Mouse (Mus musculus) myocyte (in vitro differentiated cells): ENCODE results near the gene Lmod1. TPM values are rescaled to one million over a fixed set of nuclear protein-coding genes. Genes with fewer than 3 reads are reported as not detected.

Experiments used
- H3K27me3 ChIP-seq: one replicate; pipeline ENCODE4 v1.6.1; 2011; ENCODE audit not compliant: control insufficient read depth, insufficient read depth, insufficient read length
- H3K36me3 ChIP-seq: one replicate; pipeline ENCODE4 v1.6.1; 2011; ENCODE audit not compliant: control insufficient read depth, insufficient read depth
- H3K4me2 ChIP-seq: one replicate; pipeline ENCODE4 v1.6.1; 2011; ENCODE audit warnings: low read depth, control low read depth
- H3K4me3 ChIP-seq: one replicate; pipeline ENCODE4 v1.5.1; 2011; ENCODE audit warnings: mild to moderate bottlenecking, control low read depth, moderate library complexity
- H3K79me2 ChIP-seq: one replicate; pipeline ENCODE4 v1.6.1; 2011; ENCODE audit not compliant: control insufficient read depth, insufficient read depth
- H3ac ChIP-seq: one replicate; pipeline ENCODE4 v1.6.1; 2011; ENCODE audit not compliant: control insufficient read depth, insufficient read length
- CEBPB ChIP-seq: IDR thresholded peaks from 2 replicates; pipeline ENCODE4 v1.6.1; 2011; ENCODE audit warnings: mild to moderate bottlenecking, moderate library complexity; ENCODE audit not compliant: poor library complexity, insufficient read depth, severe bottlenecking
- E2F4 ChIP-seq: IDR thresholded peaks from one replicate; pipeline ENCODE4 v1.6.1; 2011; ENCODE audit warnings: mild to moderate bottlenecking, control low read depth, moderate library complexity; ENCODE audit not compliant: insufficient read depth
- MAX ChIP-seq: IDR thresholded peaks from one replicate; pipeline ENCODE4 v1.6.1; 2011; ENCODE audit warnings: low read depth, mild to moderate bottlenecking, control low read depth
- MYOD1 ChIP-seq, 3 experiments: IDR thresholded peaks; one replicate each; pipeline ENCODE4 v1.6.1; 2011; ENCODE audit warnings: control low read depth in 2 of 3, low read depth in 2 of 3, mild to moderate bottlenecking in 2 of 3, moderate library complexity in 1 of 3; ENCODE audit not compliant: insufficient read length in 2 of 3, control insufficient read depth in 1 of 3
- MYOG ChIP-seq, 3 experiments: IDR thresholded peaks; one replicate each; pipeline ENCODE4 v1.6.1; 2011; ENCODE audit warnings: control low read depth in 2 of 3, low read depth in 2 of 3, mild to moderate bottlenecking in 2 of 3; ENCODE audit not compliant: insufficient read length in 2 of 3, control insufficient read depth in 1 of 3, insufficient read depth in 1 of 3
- POLR2A ChIP-seq: IDR thresholded peaks from one replicate; pipeline ENCODE4 v1.6.1; 2011; ENCODE audit warnings: low read depth, mild to moderate bottlenecking, control low read depth, moderate library complexity; ENCODE audit not compliant: insufficient read length
- POLR2AphosphoS2 ChIP-seq: IDR thresholded peaks from one replicate; pipeline ENCODE4 v1.6.1; 2011; ENCODE audit warnings: low read depth, control low read depth; ENCODE audit not compliant: insufficient read length
- REST ChIP-seq: IDR thresholded peaks from one replicate; pipeline ENCODE4 v1.6.1; 2011; ENCODE audit warnings: mild to moderate bottlenecking, control low read depth, moderate library complexity; ENCODE audit not compliant: insufficient read depth, insufficient read length
- SRF ChIP-seq: IDR thresholded peaks from one replicate; pipeline ENCODE4 v1.6.1; 2011; ENCODE audit warnings: low read depth; ENCODE audit not compliant: control insufficient read depth, insufficient read length
- TCF12 ChIP-seq: IDR thresholded peaks from one replicate; pipeline ENCODE4 v1.6.1; 2011; ENCODE audit warnings: mild to moderate bottlenecking, control low read depth; ENCODE audit not compliant: poor library complexity, insufficient read depth, severe bottlenecking
- TCF3 ChIP-seq: IDR thresholded peaks from one replicate; pipeline ENCODE4 v1.6.1; 2011; ENCODE audit warnings: low read depth, control low read depth; ENCODE audit not compliant: insufficient read length
- USF1 ChIP-seq: IDR thresholded peaks from one replicate; pipeline ENCODE4 v1.6.1; 2011; ENCODE audit warnings: low read depth, mild to moderate bottlenecking, control low read depth, moderate library complexity
- polyA plus RNA-seq: library from polyadenylated mRNA; unstranded; fragments of >200 nt; fragmentation: generic; extraction: Trizol; gene quantifications from one replicate; pipeline ENCODE4 v1.2.1, GENCODE M21; 2012; ENCODE audit warnings: missing spikeins

The Lmod1 gene
- polyA plus RNA-seq, 1 experiment, result 7.1 TPM

DNA sequence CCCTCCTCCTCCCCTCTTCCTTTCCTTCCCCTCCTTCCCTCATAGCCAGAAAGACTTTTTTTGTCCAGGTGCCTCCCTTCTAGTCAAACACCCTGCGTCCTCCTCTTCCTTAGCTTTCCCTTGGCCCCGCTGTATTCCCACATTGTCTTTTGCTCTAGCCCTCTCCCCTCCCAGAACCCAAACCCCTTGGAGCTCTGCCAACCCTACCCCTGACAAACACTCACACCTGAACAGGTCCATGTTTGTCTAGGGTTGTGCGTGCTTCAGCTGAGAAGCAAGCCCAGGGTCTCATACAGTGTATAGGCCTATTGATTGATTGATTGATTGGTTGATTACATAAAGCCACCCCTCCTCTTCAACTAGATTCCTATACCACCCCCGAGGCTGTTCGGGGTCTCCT, 44.8 kb downstream of the Lmod1 start:
- Histone ChIP-seq H3ac (no peak overlapping the region), H3K4me3 (peak overlapping the region; percentile 27), H3K27me3 (no peaks in the 10 kb centered on the region), H3K79me2 (peaks cover 11% of the 10 kb centered on the region), H3K4me2 (peak overlapping the region; percentile 95), H3K36me3 (no peaks in the 10 kb centered on the region)
- TF ChIP-seq POLR2A (no peak), MYOD1 (IDR thresholded peaks at IDR 0.05; ENCODE audit: control insufficient read depth in 1 of 3, insufficient read length in 2 of 3, low read depth in 2 of 3) (no peak), MYOG (IDR thresholded peaks at IDR 0.05; ENCODE audit: control insufficient read depth in 1 of 3, insufficient read depth in 1 of 3, insufficient read length in 2 of 3, low read depth in 2 of 3) (no peak), USF1 (no peak), CEBPB (no peak), MAX (no peak), TCF12 (no peak), E2F4 (no peak), REST (no peak), SRF (no peak), POLR2AphosphoS2 (no peak), TCF3 (no peak)

DNA sequence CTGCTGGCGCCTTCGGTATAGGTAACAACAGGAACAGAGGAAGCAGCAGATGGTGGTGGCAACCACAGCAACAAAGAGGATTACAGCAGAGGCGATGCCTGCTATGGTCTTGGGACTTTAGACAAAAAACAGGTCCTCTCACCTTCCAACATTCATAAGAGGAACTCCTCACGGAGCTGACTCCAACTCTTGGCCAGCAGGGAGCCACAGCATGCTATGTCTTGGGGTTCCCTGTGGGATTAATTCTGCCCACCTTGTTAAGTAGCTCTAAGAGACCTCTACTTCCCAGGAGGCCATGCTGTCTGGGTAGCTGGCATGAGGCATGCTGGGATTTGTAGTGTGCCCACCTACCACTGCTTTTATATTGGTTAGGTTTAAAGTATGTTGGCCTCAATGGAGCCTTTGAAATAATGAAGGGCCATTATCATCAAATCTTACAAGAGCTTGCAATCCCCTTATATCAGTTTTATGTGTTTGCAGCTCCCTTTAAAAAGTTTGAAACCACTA, 48.6 kb downstream of the Lmod1 start:
- H3K27me3 ChIP-seq, result no peaks in the 10 kb centered on the region
- H3K4me2 ChIP-seq, result peak overlapping the region; percentile 64
- no peaks in the 10 kb centered on the region for H3K36me3 ChIP-seq
- TF ChIP-seq USF1 (no peak), MYOD1 (IDR thresholded peaks at IDR 0.05; ENCODE audit: control insufficient read depth in 1 of 3, insufficient read length in 2 of 3, low read depth in 2 of 3) (no peak), REST (no peak), MAX (no peak), POLR2A (no peak), POLR2AphosphoS2 (no peak), E2F4 (no peak), SRF (no peak), TCF12 (no peak), TCF3 (no peak), CEBPB (no peak), MYOG (IDR thresholded peaks at IDR 0.05; ENCODE audit: control insufficient read depth in 1 of 3, insufficient read depth in 1 of 3, insufficient read length in 2 of 3, low read depth in 2 of 3) (no peak)
- H3K4me3 ChIP-seq, result peak overlapping the region; percentile 81
- H3K79me2 ChIP-seq, result peaks cover 11% of the 10 kb centered on the region
- no peak overlapping the region for H3ac ChIP-seq

DNA sequence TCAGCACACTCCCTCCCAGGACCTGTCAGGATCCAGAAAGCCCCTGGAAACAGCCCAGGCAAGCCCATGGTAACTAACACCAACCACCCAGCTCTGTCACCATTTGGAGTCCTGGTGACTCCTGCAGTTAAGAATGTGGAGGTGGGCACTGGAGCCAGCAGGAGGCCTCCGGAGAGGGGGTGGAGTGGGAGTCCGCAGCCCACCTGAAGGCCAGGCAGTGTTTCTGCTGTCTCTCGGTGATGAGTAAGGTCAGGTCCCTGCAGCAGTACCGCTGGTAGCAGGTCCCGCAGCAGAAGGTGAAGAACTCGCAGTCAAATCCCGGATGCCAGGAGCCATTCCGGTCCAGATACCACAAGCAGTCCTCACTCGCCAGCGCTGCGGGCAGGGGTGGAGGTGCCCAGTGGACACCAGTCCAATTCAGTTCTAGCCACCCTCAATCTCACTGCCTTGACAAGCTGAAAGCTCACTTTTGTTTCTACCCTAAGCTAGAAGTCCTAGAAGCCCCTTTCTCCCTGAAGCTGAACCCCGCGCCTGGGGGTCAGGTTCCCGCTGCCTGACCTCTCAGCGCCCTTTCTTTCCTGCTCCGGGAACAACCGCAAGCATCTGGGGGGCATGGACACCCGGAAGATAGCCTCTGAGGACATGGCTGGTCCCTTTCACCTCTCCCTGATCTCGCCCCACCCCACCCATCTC, 49.7 kb downstream of the Lmod1 start:
- H3K27me3 ChIP-seq, result no peaks in the 10 kb centered on the region
- H3ac ChIP-seq, result peak overlapping the region; percentile 44
- no peaks in the 10 kb centered on the region for H3K36me3 ChIP-seq
- peak overlapping the region; percentile 81 for H3K4me3 ChIP-seq
- no peak for TF ChIP-seq MYOG (IDR thresholded peaks at IDR 0.05; ENCODE audit: control insufficient read depth in 1 of 3, insufficient read depth in 1 of 3, insufficient read length in 2 of 3, low read depth in 2 of 3)
- TF ChIP-seq MAX, result no peak
- no peak for TF ChIP-seq TCF3
- TF ChIP-seq POLR2AphosphoS2, result peak; percentile 11
- TF ChIP-seq E2F4, result no peak
- TF ChIP-seq USF1, result no peak
- TF ChIP-seq CEBPB, result no peak
- peaks cover 11% of the 10 kb centered on the region for H3K79me2 ChIP-seq
- H3K4me2 ChIP-seq, result peak overlapping the region; percentile 85

DNA sequence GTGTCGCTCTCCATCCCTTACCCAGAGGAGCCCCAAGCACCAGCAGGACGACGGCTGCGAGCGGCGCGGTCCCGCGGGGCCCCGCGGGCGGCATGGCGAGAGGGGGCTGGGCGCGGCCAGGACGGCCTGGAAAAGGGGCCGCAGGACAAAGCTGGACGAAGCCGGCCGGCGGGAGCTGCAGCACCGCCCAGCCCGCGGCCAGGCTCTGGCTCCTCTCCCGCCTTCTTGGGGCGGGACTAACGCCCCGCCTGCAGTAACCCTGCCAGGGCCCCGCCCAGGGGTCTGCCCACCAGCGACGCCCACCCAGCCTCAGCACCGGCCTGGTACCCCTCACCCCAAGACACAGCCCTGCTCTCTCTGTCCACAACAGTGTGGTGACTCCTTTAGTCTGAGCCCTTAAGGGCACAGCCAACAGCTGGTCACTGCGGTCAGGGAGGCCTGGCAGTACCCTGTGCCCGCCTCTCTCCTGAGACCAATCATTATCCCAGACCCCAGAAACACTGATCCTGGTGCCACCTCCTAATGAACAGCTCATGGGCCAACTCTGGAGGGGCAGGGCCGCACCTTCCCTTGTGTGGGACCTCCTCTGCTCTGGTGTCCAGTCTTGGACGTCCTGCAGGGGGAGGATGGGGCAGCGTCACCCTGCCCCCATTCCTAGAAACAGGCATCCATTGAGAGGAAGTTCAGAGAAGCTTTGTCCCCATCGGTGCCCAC, 50.4 kb downstream of the Lmod1 start, which contains the start of gene Shisa4:
Gene Shisa4, minus strand, starts transcription at position 370 of the 714 bp plus-strand sequence.
- no peaks in the 10 kb centered on the region for H3K36me3 ChIP-seq
- TF ChIP-seq POLR2AphosphoS2 (no peak), POLR2A (peak; percentile 89), CEBPB (no peak), TCF12 (no peak), MAX (no peak), E2F4 (no peak), TCF3 (peak; percentile 44), SRF (no peak), USF1 (no peak), MYOG (IDR thresholded peaks at IDR 0.05; ENCODE audit: control insufficient read depth in 1 of 3, insufficient read depth in 1 of 3, insufficient read length in 2 of 3, low read depth in 2 of 3) (peak; percentile 68 to 91 (median 76)), REST (no peak), MYOD1 (IDR thresholded peaks at IDR 0.05; ENCODE audit: control insufficient read depth in 1 of 3, insufficient read length in 2 of 3, low read depth in 2 of 3) (peak; percentile 26 to 87 (median 87))
- H3K27me3 ChIP-seq, result no peaks in the 10 kb centered on the region
- peak within 1 kb of the TSS; percentile 81 for H3K4me3 ChIP-seq
- peak within 1 kb of the TSS; percentile 44 for H3ac ChIP-seq
- H3K4me2 ChIP-seq, result peak within 1 kb of the TSS; percentile 85
- peaks cover 11% of the 10 kb centered on the region for H3K79me2 ChIP-seq
